Mouse (Mus musculus): ENCODE results near the gene Marc1.

The Marc1 gene

DNA sequence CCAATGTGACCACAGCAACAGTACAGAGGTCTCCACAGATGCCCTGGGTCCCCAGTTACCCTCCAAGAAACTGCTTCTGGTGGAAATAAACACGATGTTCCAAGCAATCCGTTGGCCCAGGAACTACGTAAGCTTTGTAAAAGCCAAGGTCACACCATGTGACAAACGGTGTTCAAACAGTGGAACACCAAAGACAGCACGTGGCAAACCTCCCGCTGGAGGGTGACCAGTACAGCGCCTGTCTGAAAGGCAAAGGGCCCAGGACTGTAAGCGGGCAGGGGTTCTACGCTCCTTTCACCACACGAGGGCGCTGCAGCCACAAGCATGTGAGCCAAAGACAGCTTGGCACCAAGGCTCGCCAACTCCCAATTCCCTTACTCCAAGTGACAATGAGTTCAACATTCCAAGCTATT lies 13.3 kb upstream of the Marc1 start:
- in situ Hi-C loops (cut with MboI, MseI): loop anchor here (10.0 kb wide), 1 partner anchor 810 kb away; the partner anchor contains the start of gene Dusp10

DNA sequence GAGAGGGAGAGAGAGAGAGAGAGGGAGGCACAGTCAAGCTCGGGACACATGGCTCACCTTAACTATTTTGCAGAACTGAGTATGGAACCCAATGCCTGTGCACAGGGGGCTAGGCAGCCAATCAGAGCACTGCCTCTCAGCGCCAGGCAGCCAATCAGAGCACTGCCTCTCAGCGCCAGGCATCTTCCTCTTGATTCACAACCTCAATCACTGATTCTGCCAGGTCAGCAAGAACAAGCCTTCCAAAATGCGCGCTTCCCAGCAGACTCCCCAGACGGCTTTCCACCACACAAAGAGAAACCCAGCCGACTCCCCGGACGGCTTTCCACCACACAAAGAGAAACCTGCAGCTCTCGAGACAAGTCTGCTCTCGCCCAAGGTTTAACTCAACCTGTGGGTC lies 11.6 kb upstream of the Marc1 start:
- in situ Hi-C loops (cut with MboI, MseI): loop anchor here (10.0 kb wide), 1 partner anchor 808 kb away; the partner anchor contains the start of gene Dusp10

DNA sequence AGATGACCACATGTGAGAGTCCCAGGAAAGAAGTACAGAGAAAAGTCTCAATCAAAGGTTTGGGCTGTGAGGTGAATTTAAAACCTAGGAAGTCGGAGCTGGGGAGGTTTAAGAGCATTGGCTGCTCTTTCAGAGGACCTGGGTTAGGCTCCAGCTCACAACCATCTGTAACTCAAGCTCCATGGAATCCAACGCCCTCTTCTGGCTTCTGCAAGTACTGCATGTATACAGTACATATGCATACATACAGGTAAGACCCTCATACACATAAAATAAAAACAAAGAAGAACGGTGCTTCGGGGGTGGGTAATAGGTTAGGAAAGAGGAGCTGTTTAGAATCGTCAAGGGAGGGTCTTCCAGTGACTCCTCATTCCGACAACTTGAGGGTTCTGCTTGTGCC lies 6.7 kb upstream of the Marc1 start:
- in situ Hi-C loops (cut with MboI, MseI): no loop called here

DNA sequence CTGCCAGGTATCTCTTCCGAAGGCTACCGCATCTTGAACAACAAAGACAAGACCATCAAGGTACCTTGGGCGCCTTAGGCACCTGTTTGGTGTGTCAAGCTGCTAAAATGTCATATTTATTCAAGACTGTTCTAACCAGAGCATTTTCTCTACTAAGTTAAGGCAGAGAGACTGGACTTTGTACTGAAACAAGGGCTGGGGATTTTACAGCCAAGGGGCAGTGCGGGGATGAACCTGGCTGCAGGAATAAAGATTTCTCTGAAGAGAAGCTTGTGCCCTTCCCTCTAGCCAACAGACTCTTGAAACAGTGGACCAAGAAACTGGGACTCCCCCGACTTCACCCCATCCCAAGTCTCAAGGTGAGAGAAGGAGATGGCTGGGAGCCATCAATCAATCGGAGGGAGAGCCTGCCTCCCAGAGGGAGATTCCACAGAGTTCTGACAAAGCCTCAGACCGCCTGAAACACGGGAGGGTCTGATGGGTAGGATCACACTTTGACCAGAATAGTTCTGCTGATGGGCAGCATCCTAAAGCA lies 670 bp upstream of the Marc1 start:
- in situ Hi-C loops (cut with MboI, MseI): no loop called here

DNA sequence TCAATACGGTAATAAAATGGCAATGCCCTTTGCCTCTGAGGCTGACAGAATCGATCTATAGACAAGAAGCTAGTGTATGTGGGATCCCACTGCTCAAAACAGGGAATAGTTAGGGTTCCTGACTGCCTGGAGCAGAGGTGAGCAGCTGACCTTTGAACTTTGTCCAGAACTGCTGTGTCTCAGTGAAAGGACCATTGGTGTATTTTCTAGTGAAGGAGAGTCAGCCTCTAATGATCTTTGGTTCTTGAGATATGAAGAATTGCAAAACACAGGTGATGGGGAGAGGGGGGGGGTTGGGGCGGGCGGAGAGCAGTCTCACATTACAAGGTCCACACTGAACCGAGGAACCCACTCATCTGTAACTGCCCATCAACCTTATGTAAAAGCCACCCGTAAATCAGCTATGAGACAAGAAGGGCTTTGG lies 1.5 kb downstream of the Marc1 start:
- in situ Hi-C loops (cut with MboI, MseI): no loop called here

DNA sequence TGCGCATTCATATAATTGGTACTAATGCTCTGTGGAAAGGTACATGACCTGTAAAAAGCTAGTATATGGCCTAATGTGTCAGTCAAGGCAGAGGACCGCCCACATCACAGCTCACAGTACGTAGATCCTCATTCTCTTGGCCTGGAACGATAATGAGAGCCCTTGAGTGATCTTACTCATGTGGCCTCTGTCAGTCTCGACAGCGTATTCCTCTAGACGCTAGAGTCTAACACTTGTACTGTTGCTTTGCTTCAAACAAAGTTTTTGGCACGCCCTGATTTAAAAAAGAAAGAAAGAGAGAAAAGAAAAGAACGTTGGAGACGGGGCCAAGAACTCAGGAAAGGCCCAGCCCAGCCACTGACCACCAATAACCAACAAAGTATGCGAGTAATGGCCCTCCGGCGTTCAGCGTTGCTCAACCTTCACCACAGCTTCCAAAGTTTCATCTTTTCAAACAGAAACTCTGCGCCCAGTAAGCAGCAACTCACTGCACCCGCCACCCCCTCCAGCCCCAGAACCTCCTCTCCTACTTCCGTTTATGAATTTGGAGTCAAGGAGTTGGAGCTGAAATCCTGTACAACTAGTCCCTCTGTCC lies 2.6 kb downstream of the Marc1 start:
- in situ Hi-C loops (cut with MboI, MseI): no loop called here

DNA sequence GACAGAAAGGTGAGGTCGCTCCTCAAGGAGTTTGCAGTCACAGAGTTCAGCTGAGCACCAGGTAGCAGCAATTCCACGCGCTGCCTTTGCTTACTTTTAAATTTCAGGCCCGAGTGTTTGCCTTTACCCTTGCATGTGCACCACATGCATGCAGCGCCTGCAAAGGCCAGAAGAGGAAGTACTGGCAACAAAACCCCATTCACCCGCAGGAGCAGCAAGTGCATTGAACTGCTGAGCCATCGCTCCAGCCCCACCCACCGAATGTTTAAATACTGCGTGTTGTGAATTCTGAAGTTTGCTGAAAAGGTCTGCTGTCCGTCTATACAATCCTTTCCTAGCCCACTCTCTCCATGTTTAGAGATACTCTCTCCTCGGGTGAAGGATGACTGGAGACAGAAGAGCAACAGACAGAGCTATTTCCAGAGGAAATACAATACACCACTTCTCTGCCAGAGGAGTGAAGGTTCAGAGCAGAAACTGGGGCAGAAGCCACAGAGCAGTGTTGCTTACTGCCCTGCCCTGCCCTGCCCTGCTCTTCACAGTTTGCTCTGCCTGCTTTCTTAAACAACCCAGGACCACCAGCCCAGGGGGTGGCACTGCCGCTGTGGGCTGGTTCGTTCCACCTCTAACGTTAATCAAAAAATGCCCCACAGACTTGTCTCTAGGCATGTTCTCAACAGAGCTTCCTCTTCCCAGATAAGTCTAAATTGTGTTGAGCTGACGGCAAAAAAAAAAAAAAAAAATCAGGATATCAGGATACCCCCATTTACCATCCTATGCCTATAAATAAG lies 3.3 kb downstream of the Marc1 start:
- in situ Hi-C loops (cut with MboI, MseI): no loop called here

DNA sequence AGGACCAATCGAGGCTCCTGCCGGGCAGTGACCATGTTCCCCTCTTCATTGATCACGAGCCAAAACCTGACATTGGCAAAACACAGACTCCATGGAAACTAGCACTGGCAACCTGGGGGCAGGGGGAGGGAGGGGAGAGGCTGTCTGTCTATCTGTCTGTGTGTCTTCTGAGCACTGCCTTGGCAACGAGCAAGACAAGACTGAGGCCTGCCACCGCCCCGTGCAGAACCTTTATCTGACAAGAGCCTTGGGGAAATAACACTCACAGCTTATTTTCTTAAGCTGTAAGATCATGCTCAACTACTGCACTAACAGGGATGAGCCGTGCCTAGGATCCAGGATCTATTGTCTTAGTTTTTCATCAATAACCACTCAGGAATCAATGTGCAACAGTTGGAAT lies 4.0 kb downstream of the Marc1 start:
- in situ Hi-C loops (cut with MboI, MseI): no loop called here

DNA sequence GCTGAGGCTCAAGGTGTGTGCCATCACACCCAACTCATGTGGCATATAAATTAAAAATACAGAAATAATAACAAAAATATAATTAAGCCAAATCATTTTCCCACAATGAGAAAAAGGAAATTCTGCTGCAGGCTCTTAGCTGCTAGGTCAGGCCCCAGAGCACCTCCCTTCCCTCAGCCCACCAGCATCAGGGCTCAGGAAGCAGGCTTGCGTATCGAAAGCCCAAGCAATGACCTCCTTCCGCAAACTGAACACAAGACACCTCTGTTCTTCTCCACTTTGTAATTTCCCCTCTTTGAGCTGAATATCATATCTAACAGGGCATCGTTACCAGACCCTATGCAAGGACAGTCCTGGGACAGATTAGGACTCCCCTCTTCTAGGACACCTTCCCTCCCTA lies 5.4 kb downstream of the Marc1 start:
- in situ Hi-C loops (cut with MboI, MseI): no loop called here

DNA sequence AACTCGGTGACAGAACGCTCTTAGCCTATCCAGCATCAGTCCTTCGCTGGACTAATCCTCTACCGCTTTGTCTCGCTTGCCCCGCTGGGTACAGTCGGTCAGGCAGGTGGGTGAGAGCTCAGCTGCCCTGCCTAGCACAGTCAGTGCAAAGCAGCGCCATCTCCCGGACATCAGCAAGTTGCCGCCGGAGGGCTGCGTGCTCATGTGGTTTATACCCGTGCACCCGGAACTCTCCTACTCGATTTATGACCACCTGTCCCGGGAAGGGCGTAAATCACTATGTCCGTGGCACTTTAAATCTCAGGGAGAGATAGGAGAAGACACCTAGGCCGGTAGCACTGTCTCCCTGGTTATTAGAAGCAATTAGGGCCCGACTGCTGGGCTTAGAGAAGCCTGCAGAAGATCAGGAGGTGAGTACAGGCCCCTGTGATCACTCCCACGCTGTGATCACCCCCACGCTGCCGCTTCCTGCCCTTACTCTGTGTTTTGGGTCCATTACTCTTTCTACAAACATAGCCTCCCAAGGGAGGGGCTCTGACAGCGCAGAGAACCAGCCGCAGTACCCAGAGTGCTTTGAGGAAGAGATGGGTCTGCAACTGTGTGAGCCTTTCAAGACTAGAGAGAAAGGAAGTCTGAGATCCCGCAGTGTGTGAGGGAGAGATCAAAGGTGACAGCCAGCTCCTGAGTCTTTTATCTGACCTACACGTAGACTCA lies 17.8 kb downstream of the Marc1 start:
- in situ Hi-C loops (cut with MboI, MseI): no loop called here

DNA sequence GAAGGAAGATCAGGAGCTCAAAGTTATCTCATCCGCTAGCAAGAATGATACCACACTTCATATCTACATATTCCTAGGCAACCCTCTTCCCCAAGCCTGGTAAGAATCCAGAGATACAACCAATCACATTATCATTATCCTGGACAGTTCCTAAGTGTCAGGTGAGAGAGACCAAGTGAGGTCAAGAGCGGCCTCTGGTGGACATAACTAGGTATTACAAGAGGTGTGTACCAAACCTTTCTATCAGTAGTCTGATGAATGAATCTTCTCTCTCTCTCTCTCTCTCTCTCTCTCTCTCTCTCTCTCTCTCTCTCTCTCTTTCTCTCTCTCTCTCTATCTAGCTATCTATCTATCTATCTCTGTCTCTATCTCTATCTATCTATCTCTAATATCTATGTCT lies 20.0 kb downstream of the Marc1 start:
- in situ Hi-C loops (cut with MboI, MseI): no loop called here

DNA sequence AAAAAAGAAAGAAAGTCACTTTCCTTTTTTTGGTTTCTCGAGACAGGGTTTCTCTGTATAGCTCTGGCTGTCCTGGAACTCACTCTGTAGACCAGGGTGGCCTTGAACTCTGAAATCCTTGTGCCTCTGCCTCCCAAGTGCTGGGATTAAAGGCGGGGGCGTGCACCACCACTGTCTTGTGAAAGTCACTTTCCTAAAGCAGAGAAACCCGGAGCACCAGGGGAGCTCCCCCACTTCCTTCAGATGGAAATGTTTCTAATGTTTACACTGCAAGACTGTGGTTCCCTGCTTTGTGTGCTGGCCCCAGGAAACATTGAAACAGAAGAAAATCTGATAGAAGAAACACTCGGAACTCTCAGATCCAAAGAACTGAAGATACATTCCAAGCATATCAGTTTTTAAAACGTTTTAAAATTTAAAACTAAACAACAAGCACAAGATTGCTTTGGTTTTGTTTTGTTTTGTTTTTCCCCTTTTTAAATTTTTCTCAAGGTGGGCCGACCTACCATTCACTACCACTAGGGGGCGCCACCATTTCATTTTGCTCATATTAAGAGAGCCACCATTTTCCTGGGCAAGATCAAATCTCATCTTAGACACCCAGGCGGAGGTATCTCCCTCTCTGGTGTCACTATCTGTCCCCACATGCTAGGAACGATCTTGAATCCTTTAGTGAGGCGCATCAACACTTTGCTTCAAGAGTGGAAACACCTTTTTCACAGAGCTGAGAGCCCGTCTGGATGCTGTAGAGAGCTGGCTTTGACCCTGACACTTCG lies 24.5 kb downstream of the Marc1 start:
- in situ Hi-C loops (cut with MboI, MseI): no loop called here

DNA sequence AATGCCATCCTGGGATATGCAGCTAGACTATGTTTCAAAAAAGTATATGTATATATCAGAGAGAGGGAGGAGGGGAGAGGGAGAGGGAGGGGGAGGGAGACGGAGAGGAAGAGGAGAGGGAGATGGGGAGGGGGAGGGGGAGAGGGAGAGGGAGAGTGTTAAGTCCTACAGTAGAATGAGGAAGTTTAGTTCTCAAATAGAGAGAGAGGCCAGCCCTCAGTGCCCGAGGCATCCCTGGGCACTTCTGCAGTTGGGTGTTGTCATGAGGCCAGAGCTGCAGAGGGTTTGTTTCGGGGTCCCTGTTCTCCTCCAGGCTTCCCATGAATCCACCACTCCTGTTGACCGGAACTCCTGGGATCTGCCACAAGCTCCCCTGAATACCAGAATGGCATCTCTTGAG lies 27.5 kb downstream of the Marc1 start:
- in situ Hi-C loops (cut with MboI, MseI): no loop called here

DNA sequence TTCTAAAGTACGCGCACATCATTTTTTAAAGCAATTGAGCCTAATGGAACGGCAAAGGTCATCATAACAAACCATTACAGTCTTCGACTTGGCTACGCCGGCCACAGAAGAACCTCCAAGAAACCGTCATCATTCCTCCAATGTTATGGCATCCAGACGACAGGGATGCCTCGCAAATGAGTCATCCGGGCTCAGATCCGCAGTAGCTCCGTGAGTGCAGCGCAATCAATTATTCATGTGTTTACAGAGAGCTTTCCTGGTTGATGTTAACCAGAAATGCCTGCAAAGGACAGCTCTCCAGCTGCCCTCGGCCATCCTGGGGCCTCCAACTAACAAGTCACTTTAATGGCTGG lies 29.0 kb downstream of the Marc1 start:
- in situ Hi-C loops (cut with MboI, MseI): no loop called here

DNA sequence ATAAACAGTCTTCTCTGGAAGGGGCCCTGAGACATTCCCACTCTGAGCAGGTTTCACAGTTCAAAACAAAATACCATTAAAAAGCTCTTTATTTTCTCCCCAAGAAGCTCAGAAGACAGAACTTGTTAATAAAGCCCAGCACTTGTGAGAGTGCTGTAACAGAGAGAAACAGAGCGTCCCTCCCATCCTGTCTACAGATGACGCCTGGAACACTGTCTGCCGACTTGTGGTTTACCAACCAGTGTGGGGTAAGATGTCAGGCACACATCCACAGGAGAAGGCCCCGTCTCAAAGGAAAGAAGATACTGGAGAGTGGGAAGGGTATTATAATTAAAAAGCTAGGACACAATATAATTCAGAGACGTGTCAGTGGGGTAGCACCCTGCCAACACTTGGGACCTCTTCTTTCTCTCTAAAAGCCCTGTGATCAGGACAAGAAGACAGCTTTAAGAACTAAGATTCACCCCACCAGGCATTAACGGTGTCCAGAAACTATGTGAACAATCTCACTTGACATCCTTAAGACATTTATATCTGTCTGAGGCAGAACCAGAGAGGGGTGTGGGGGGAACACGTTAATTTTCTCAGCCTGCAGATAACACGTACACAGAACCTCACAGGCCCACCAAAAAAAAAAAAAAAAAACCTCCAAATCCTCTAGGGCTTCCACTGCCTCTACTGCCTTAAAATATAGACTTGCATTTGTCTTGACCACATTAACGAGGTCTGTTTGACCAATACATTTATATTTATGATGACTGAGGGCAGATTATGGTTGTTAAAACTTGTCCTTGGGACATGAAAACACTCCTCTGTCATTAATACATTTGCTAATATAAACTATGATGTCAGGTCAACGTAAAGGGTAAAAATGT lies 29.6 kb downstream of the Marc1 start:
- in situ Hi-C loops (cut with MboI, MseI): no loop called here

DNA sequence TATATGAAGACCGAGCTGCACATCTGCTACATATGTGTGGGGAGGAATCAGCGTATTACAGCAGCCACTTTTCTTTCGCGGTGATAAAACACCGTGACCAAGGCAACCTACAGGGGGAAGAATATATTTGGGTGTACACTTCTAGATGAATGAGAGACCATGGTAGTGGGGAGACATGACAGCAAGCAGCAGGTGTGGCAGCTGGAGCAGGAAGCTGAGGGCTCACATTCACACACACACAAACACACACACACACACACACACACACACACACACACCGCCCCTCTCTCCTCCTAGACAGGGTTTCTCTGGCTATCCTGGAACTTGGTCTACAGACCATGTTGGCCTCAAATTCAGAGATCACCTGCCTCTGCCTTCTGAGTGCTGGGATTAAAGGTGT lies 33.0 kb downstream of the Marc1 start:
- in situ Hi-C loops (cut with MboI, MseI): no loop called here

DNA sequence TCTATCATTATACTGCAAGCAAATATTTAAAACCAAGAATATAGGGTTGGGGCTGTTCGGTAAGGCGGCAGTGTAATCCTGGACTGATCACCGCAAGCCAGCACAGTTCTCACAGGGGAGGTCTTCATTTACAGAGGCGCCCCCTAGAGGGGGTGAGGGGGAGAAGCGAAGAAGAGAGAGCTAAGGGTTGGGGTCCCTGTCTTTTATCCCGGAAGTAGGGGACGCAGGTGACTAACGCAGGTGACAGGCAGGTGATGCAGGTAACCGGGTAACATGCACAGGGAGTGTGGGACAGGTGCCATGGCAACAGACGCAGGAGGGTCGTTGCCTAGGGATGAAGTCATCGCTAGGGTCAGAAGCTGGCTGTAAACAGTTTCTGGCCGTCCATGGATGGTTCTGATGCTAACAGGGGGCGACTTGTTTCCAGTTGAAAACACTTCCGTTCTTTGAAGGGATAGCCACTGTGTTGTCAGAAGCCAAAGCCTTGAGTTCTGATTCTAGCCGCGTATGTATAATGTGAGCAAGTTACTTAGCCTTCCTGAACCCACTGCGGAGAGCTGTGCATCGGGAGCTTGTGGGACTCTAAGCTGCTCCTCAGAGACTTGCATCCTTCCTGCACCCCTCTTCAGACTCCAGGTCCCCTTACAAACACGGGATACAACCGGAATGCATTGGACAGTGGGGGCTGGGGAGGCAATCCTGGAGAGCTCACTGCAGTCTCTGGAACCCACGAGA lies 33.9 kb downstream of the Marc1 start:
- in situ Hi-C loops (cut with MboI, MseI): no loop called here

DNA sequence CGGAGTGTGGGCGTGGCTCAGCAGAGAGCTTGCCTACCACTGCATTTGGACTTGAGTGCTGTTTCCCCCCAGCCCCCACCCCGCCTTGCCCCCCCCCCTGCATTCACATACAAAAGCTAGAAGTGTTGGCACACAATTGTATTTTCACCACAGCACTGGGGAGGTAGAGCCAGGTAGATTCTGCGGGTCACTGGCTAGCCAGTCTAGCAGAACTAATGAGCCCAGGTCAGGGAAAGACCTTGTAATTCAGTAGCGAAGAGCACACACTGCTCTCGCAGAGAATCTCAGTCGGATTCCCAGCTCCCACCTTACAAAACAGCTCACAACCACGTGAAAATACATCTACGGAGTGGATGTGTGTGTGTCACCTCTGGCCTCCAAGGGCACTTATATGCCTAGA lies 35.8 kb downstream of the Marc1 start:
- in situ Hi-C loops (cut with MboI, MseI): no loop called here

DNA sequence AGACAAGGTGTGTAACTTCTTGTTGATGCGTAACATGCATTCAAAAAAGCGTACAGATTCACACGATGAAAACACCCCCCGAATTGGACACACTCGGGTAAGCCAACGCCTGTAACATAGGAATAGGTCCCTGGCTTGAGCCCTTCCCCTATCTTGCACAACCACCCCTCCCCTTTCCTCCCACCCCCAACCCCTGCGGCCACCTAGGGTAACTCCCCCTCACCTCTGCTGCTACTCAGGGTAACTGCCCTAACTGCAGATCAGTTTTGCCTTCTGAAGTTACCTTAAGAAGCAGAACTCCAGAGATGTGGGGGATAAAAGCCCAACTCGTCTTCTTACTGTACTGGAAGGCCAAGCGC lies 39.2 kb downstream of the Marc1 start:
- in situ Hi-C loops (cut with MboI, MseI): no loop called here

DNA sequence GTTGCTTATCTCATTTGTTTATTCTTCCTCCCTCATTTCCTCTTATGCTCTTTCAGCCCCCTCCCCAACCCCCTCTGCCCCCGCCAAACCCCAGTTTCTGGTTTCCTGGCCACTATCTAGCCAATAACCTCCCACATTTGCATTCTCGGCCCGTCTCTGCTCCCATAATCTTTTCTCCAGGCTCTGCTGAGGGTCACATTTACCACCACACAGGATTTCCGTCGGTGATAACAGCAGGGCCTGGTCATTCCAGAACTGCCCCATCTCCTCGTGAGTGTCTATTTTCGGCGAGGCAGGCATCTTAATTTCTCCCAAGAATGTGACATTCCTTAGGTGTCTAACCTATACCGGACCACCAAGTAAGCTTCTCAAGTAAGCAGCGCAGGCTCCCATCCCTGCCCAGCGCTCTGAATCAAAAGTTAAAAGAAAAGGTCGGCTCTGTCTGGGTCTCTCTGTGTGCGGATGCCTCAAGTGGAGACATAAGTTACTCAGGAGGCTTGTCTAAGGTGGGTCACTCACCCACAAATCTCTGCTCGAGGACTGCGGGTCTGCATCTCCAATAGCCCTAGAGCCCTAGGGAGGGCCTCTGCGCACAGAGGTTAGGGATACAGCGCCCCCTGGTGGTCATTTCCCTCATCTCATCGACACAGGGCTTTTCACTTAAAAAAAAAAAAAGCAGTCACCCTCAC lies 39.8 kb downstream of the Marc1 start:
- in situ Hi-C loops (cut with MboI, MseI): no loop called here

All from T-helper 1 cell (primary cell).